Mouse (Mus musculus) limb, embryonic 11.5 days (tissue): Measurements from ENCODE around the gene Ctla2a. TPM values are rescaled to one million over a fixed set of nuclear protein-coding genes. Genes with fewer than 3 reads are reported as not detected.
"Not testable (repeated sequence)": the region's sequence is repeated elsewhere in the genome, so short reads cannot be mapped to it uniquely, and the experiment has no call there.

Experiments
- ATAC-seq: fragments of 200-750 bp; cut with Nextera tagmentation; 2 replicates; pipeline ENCODE4 v1.8.0; 2017; ENCODE audit warnings: low read depth; ENCODE audit not compliant: insufficient number of reproducible peaks, low FRiP score, low TSS enrichment
- DNase-seq: peaks from one replicate; pipeline ENCODE4 v3.0.0-alpha.2; 2015; ENCODE audit warnings: low spot score
- H3K27ac ChIP-seq: fragments of 300-500 bp; sonication (generic); replicated peaks from 2 replicates; pipeline ENCODE4 v1.5.1; 2014; ENCODE audit warnings: low read depth, mild to moderate bottlenecking, low read length
- H3K27me3 ChIP-seq: fragments of 300-500 bp; sonication (generic); 2 replicates; pipeline ENCODE4 v1.6.1; 2014; ENCODE audit warnings: mild to moderate bottlenecking, low read length, mixed read lengths; ENCODE audit not compliant: control insufficient read depth, insufficient read depth
- H3K36me3 ChIP-seq: fragments of 300-500 bp; sonication (generic); 2 replicates; pipeline ENCODE4 v1.6.1; 2014; ENCODE audit warnings: mild to moderate bottlenecking, low read length, moderate library complexity, mixed read lengths; ENCODE audit not compliant: control insufficient read depth, insufficient read depth
- H3K4me1 ChIP-seq: fragments of 300-500 bp; sonication (generic); 2 replicates; pipeline ENCODE4 v1.6.1; 2014; ENCODE audit warnings: low read length, mixed read lengths; ENCODE audit not compliant: control insufficient read depth, insufficient read depth
- H3K4me2 ChIP-seq: fragments of 300-500 bp; sonication (generic); 2 replicates; pipeline ENCODE4 v1.6.1; 2014; ENCODE audit warnings: low read depth, mild to moderate bottlenecking, moderate library complexity; ENCODE audit not compliant: severe bottlenecking
- H3K4me3 ChIP-seq: fragments of 300-500 bp; sonication (generic); 2 replicates; pipeline ENCODE4 v1.5.1; 2014; ENCODE audit warnings: low read depth, low read length
- H3K9ac ChIP-seq: fragments of 300-500 bp; sonication (generic); 2 replicates; pipeline ENCODE4 v1.6.1; 2014; ENCODE audit warnings: mild to moderate bottlenecking, low read length
- H3K9me3 ChIP-seq: fragments of 300-500 bp; sonication (generic); 2 replicates; pipeline ENCODE4 v1.6.1; 2016; ENCODE audit warnings: low read length; ENCODE audit not compliant: control insufficient read depth
- WGBS: fragments of 180-500 bp; shearing (Covaris S2); extraction: QIAGEN DNeasy Blood & Tissue Kit; methylation state at CpG from one replicate; pipeline ENCODE4 v1.1.7; 2014; 5-methylcytosine and 5-hydroxymethylcytosine counted together
- polyA plus RNA-seq: library from polyadenylated mRNA; unstranded; fragments of >200 nt; fragmentation: Nextera tagmentation; extraction: Ambion mirVana; gene quantifications from 2 replicates; pipeline ENCODE4 v1.2.1, GENCODE M21; 2014

Ctla2a gene
- 12.5 and 13.8 TPM in 2 replicates for polyA plus RNA-seq

- no peaks in the 10 kb centered on the region for H3K36me3 ChIP-seq
- H3K27ac ChIP-seq, result no peak within 1 kb of the TSS
- H3K9me3 ChIP-seq, result no peaks in the 10 kb centered on the region
- no peaks in the 10 kb centered on the region for H3K4me1 ChIP-seq
- ATAC-seq (no peak), DNase-seq (no peak)
- no peak within 1 kb of the TSS for H3K9ac ChIP-seq
- no peak within 1 kb of the TSS for H3K4me3 ChIP-seq
- no peak within 1 kb of the TSS for H3K4me2 ChIP-seq
- no peaks in the 10 kb centered on the region for H3K27me3 ChIP-seq
- 69% methylated on average over 5 of the region's 5 CpGs for WGBS
These were observed at the start of gene Ctla2a, which contains the start of gene Gm49391 for GRCm38 (mm10) chr13:60936500-60936901. TSS of gene Ctla2a (minus strand) at chr13:60936625. TSS of gene Gm49391 (minus strand) at chr13:60936571.

GRCm38 (mm10) chr13:60972319-60972718 is 35.9 kb upstream of the Ctla2a start:
- not testable (repeated sequence) for H3K27ac ChIP-seq, H3K4me3 ChIP-seq, H3K4me2 ChIP-seq, H3K9ac ChIP-seq, H3K27me3 ChIP-seq, H3K4me1 ChIP-seq, DNase-seq, H3K36me3 ChIP-seq, ATAC-seq, H3K9me3 ChIP-seq
- 61% methylated on average over 4 of the region's 4 CpGs for WGBS

- not testable (repeated sequence) for DNase-seq, H3K27ac ChIP-seq, H3K27me3 ChIP-seq, H3K4me3 ChIP-seq, ATAC-seq, H3K4me1 ChIP-seq, H3K9ac ChIP-seq, H3K9me3 ChIP-seq, H3K4me2 ChIP-seq, H3K36me3 ChIP-seq
- 31% methylated on average over 4 of the region's 5 CpGs for WGBS
These were observed 27.6 kb upstream of the Ctla2a start for GRCm38 (mm10) chr13:60963985-60964384.

GRCm38 (mm10) chr13:60961706-60962105 is 25.3 kb upstream of the Ctla2a start:
- no peaks in the 10 kb centered on the region for H3K27me3 ChIP-seq
- H3K9ac ChIP-seq, result no peak overlapping the region
- no peaks in the 10 kb centered on the region; the same call in 1 of the 2 replicates for H3K9me3 ChIP-seq
- no peak overlapping the region for H3K4me2 ChIP-seq
- DNase-seq, result no peak
- ATAC-seq, result no peak
- no peak overlapping the region for H3K27ac ChIP-seq
- no peaks in the 10 kb centered on the region for H3K36me3 ChIP-seq
- 67% methylated on average over 5 of the region's 5 CpGs for WGBS
- no peak overlapping the region for H3K4me3 ChIP-seq
- no peaks in the 10 kb centered on the region for H3K4me1 ChIP-seq

- H3K27ac ChIP-seq, H3K27me3 ChIP-seq, H3K9ac ChIP-seq, H3K4me2 ChIP-seq, H3K9me3 ChIP-seq, DNase-seq, ATAC-seq, H3K4me3 ChIP-seq, H3K4me1 ChIP-seq, H3K36me3 ChIP-seq: not testable (repeated sequence)
- WGBS, result 82% methylated on average over 3 of the region's 3 CpGs
These were observed 5.5 kb upstream of the Ctla2a start, which contains the start of gene Tpbpa for GRCm38 (mm10) chr13:60941884-60942283. TSS of gene Tpbpa (minus strand) at chr13:60941984.

GRCm38 (mm10) chr13:60935490-60935889 is 935 bp downstream of the Ctla2a start, which contains the start of gene Gm49393:
TSS of gene Gm49393 (minus strand) at chr13:60935590.
- WGBS, result 74% methylated on average over 2 of the region's 2 CpGs
- H3K4me1 ChIP-seq, H3K27me3 ChIP-seq, H3K9me3 ChIP-seq, DNase-seq, H3K9ac ChIP-seq, H3K4me2 ChIP-seq, H3K27ac ChIP-seq, H3K36me3 ChIP-seq, ATAC-seq, H3K4me3 ChIP-seq: not testable (repeated sequence)

GRCm38 (mm10) chr13:60904780-60905179 is 31.6 kb downstream of the Ctla2a start, which contains the start of gene Tpbpb:
TSS of gene Tpbpb (minus strand) at chr13:60904880.
- not testable (repeated sequence) for H3K4me1 ChIP-seq, H3K27ac ChIP-seq, H3K4me3 ChIP-seq, H3K27me3 ChIP-seq, H3K4me2 ChIP-seq, ATAC-seq, H3K9ac ChIP-seq, DNase-seq, H3K9me3 ChIP-seq, H3K36me3 ChIP-seq
- WGBS, result 87% methylated on average over 2 of the region's 2 CpGs

- no peaks in the 10 kb centered on the region for H3K27me3 ChIP-seq
- H3K4me1 ChIP-seq, result no peaks in the 10 kb centered on the region
- H3K27ac ChIP-seq, result no peak within 1 kb of the TSS
- no peak within 1 kb of the TSS for H3K4me2 ChIP-seq
- H3K9me3 ChIP-seq, result no peaks in the 10 kb centered on the region
- ATAC-seq (no peak), DNase-seq (no peak)
- no peak within 1 kb of the TSS for H3K9ac ChIP-seq
- H3K4me3 ChIP-seq, result no peak within 1 kb of the TSS
- H3K36me3 ChIP-seq, result no peaks in the 10 kb centered on the region
- 79% methylated on average over 3 of the region's 3 CpGs for WGBS
These were observed 39.1 kb downstream of the Ctla2a start, which contains the start of gene Ctla2b for GRCm38 (mm10) chr13:60897328-60897727. TSS of gene Ctla2b (minus strand) at chr13:60897447.

GRCm38 (mm10) chr13:60896794-60897193 is 39.6 kb downstream of the Ctla2a start, which contains the start of gene Gm49392:
TSS of gene Gm49392 (minus strand) at chr13:60896894.
- not testable (repeated sequence) for H3K9ac ChIP-seq, H3K4me1 ChIP-seq, H3K4me2 ChIP-seq, ATAC-seq, H3K36me3 ChIP-seq, DNase-seq, H3K27ac ChIP-seq, H3K27me3 ChIP-seq, H3K9me3 ChIP-seq, H3K4me3 ChIP-seq
- 90% methylated on average over 7 of the region's 8 CpGs for WGBS
